Mouse (Mus musculus): Measurements from ENCODE around the gene Cxcl9.
"Not testable (repeated sequence)": the region's sequence is repeated elsewhere in the genome, so short reads cannot be mapped to it uniquely, and the experiment has no call there.

The Cxcl9 gene

DNA sequence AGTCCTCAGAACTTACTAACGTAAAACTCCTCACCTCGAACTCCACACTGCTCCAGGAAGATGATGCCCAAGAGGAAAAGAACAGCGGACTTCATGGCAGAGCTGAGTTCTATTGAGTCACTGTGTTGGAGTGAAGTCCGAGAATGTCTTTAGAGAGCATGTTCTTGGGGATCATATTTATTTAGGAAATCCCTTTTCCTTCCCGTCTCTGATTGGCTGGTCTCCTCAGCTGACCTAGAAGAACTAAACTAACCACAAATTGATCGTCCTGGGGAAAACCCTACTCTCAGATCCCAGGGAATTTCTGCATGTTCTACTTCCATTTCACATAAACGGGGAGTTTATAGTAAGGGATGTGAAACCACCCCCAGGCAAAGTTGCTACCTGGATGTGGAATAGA lies at the start of gene Cxcl9:
Cxcl9 (minus strand) TSS at position 151 of the 400 bp plus-strand sequence.
- no peak for DNase-seq (ENCODE audit: low spot score)

DNA sequence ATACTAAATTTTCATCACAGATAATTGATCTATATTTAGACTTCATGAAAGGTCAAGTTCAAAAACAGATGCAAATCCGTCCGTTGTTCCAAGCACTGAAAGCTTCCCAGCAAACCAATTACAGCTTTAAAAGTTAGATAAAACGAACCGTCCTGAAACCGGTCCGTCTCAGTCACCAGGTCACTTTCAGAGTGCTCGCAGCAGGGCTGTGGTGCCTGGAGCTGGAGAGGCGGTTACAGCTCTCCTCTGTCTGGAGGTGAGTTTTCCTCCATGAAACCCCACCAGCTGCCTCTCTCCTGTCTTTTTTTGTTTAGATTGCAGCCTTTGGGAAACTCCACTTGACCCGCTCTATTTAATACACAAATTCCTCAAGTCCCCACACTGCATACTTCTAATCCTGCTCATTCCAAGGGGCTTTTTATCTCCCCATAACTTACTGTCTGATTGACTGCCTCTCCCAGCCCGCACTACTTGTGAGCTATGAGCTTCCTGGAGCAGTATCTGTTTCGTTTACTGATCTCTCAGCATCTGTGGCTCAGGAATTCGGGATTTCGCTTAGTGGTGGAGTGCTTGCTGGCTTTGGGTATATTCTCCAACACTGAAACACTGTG lies 49.0 kb upstream of the Cxcl9 start:
- DNase-seq (ENCODE audit: low spot score), result no peak

DNA sequence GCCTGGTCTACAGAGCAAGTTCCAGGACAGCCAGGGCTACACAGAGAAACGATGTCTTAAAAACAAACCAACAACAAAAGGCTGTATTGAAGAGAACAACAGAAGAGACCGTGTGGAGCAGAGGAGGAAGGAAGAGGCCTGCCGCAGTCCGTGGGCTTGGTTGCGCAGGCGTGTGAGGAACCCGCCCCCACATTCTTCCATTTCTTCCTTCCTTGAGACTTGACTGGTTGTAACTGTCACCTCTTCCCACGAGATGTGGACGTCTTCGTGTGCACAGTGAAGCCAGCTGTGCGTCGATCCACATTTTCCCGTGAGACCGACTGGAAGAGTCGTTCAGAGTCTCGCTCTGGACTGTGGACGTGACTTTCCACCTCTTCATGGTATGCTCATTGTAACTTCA lies 47.5 kb upstream of the Cxcl9 start:
- no peak for DNase-seq (ENCODE audit: low spot score)

DNA sequence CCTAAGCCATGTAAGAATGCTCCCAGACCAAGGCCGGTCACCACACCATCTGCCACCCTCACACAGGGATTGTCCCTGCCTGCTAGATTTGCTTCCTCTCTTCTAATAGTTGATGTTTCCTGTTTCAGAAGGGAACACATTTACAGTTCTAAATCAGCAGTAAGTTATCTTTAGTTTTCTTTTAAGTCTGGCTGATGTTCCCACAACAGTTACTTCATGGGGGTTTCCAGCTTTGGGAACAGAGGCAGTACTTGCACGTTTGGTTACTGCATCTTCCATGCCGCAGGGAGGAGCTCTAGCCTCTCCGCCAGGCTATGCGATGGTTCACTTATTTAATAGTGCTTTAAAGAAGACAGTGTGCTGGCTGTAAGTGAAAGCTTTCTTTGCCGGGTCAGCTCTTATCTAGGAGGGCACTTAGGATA lies 46.9 kb upstream of the Cxcl9 start:
- no peak for DNase-seq (ENCODE audit: low spot score)

- no peak for DNase-seq (ENCODE audit: low spot score)
These were observed 44.7 kb upstream of the Cxcl9 start for GRCm38 (mm10) chr5:92372605-92373004.

DNA sequence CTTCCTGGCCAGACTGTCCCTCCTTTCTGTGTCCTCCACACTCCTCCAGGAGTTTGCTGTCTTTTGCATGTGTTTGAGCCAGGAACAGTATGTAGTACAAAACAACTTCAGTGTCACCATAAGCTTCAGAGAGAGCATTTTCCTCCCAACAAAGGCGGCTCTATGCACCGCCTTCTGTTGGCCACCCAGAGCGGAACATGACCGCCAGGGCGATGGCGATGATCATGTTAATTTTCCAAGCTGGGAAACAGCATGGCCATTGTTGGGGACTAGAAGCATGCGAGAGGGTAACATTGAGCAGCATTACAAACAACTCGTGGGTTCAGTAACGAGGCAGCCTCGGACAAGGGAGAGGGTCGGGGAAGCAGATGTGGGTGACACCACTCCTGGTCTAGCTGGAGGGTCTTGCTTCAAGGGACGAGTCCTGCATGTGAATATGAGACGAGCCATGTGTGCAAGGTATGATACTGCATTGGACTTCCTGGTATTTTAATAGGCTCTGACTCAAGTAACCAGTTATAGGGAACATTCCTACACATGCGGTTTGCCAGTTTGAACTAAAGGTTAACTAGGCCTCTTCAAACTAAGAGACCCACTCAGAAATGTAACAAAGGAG lies 43.6 kb upstream of the Cxcl9 start:
- no peak for DNase-seq (ENCODE audit: low spot score)

DNA sequence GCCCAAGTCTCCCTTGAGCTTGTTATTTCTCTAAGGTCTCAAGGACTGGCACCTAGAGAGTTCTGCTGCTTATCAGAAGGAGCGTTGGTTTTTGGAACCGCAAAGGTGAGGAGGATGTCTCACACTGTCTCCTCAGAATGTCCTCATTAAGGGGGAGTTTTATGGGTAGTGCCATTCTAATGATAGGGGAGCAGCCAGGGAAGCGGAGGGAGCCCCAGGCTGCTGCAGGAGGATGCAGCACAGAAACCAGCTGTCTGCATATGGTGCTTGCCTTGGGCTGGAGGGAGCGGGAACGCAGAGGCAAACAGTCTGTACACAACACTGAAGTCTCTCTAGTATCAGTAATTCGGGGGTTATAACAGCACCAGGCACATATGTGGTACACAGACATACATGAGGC lies 43.0 kb upstream of the Cxcl9 start:
- no peak for DNase-seq (ENCODE audit: low spot score)

DNA sequence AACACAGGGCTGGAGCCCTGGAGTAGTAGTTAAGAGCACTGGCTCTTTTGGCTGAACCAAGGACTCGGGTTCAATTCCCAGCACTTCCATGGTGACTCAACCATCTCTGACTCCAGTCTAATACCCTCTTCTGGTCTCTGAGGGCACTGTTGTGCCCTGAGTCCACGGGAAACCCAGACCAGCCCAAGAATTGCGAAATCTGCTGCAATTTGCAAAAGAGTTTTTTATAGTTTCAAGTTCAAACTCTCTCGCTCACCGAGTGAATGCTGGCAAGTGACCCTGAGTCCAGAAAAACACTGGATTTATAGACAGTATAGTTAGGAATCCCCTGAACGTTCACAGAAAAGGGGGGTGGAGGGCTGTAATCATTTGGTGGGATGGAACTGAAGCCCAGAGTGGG lies 42.5 kb upstream of the Cxcl9 start:
- DNase-seq (ENCODE audit: low spot score), result no peak

DNA sequence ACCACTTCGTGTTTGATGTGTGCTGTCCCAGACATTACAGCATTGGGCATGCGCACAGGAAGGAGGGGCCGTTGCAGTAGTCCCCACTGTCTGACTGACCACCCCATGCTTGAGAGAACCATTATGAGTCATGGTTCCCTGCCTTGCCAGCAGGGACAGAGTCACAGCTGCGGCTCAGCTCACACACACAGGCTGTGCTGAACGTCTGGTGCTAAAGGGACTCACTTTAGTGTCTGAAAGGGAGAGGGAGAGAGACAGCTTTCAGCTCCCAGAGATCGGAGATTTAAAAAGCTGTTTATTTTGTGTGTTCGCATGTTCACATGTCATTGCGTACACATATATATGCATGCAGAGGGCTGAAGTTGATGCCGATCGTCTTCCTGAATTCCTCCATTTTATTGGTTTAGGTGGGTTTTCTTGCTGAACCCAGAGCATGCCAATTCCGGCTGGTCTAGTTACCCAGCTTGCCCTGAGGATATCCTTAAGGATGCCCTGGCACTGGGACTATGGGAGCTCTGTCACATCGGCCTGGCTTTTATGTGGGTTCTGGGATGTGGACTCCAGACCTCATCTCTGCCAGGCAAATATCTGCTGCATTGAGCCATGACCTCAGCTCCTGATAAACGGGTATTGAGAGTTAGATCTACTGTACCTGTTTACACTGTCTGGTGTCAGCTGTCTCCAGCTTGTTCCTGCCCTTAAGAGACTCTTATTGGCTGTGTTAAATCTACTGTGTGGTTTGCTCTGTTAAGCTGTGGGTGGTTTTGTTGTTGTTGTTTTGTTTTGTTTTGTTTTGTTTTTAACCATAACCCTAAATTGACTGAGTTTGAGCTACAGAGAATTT lies 41.5 kb upstream of the Cxcl9 start:
- DNase-seq (ENCODE audit: low spot score), result no peak

DNA sequence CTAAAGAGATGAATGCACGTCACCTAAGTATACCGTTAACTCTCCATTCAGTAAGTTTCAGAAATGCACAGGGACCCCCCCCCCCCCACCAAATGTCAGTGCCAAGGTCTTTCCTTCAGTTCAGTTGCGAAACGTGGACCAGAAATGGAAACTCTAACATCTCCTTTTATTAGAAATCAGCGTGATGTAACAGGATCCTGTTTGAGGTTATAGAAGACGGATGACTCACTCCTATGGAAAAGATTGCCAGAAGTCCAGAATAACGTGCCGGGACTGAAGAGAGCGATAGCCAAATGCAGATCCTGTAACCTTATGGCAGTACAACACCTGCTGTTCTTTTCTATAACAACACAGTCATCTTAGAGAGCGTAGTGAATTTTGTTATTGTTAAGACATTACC lies 40.5 kb upstream of the Cxcl9 start:
- DNase-seq (ENCODE audit: low spot score), result no peak

DNA sequence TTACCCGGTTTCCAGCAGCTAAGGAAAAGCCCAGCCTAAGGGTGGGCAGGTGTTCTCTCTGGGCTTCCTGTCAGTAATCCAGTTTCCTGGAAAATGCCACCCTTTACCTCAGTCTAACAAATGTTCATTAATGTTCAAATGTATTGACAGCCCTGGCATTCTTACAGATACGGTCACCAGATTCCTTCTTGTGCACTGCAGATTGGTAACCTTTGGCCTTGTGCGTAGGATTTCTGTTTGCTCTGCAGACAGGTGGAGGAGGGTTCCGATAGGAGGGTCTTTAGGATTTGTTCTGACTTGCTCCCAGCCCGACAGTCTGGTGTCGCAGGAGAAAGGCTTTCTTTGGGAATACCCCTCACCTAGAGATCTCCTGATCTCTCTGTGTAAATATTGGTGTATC lies 38.7 kb upstream of the Cxcl9 start:
- no peak for DNase-seq (ENCODE audit: low spot score)

DNA sequence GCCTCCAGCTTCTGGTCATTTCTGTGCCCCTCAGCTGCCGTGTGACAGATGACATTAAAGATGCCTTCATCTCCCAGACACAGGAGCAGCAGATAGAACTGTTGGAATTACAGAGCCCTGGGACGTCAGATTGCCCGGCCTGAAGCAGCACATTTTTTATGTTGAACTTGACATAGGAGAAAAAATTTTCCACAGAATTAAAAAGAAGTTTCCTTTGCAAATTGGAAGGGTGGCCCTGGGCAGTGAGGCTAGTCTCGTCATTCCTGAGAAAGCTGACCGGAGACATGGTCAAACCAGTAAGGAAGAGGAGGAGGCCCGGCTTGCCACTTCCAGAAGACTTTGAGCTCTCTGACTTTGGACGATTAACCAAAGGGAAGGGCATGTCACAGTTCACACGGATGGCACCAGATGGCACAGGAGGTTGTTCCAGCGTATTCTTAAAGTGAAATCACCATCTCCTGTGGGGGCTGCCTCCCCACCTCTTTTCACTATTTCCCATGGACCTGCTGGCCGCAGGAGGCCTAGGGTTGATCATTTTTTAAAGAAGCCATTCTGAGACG lies 37.3 kb upstream of the Cxcl9 start:
- no peak for DNase-seq (ENCODE audit: low spot score)

- no peak for DNase-seq (ENCODE audit: low spot score)
These were observed 36.1 kb upstream of the Cxcl9 start for GRCm38 (mm10) chr5:92364011-92364410.

DNA sequence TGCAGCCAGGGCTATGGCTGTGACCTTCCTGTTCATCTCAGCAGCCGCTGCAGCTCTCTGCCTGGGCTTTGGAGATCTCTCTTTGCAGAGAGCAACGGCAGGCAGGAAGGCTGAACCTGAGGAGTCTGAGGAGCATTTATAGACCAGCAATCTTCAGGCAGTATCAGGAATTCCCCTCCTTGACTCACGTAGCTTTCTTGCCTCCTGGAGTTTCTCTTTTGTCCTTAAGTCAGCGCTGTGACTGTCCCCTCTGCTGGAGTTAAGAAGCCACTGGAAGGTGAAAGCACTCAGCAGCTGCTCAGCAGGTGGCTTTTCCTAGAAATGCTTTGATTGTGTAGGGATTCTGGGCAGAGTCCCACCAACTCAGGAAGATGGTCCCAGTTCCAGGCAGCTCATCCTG lies 35.3 kb upstream of the Cxcl9 start:
- no peak for DNase-seq (ENCODE audit: low spot score)

DNA sequence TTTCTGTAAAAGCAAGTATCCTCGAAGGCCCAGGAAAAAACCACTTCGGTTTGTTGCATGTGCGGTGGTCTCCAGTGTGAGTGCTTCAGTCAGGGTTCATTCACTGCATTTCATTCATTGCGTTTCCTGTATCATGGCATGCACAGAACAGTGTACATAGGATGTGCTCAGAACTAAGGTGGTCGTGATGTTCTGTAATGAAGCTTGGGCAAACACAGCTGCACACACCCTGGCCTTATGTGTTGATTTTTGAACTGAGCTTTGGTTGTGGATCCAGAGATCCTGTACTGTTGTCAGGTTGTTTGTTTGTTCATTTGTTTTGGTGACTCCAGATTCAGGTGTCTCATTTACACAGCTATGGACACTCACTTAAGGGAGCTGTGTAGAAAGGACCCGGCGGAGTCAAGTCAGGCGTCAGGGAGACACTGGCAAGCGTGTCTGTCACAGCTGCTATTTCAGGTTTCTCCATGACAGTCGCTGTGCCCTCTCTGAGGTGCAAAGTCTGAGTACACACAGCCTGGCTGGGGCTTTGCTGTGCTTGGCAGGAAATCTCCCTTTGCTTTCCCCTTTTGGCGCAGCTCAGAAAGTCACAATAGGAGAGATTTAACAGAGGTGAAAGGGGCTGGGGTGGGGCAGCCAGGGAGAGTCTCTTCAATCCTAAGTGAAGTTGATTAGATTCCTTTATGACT lies 31.0 kb upstream of the Cxcl9 start:
- DNase-seq (ENCODE audit: low spot score), result no peak

DNA sequence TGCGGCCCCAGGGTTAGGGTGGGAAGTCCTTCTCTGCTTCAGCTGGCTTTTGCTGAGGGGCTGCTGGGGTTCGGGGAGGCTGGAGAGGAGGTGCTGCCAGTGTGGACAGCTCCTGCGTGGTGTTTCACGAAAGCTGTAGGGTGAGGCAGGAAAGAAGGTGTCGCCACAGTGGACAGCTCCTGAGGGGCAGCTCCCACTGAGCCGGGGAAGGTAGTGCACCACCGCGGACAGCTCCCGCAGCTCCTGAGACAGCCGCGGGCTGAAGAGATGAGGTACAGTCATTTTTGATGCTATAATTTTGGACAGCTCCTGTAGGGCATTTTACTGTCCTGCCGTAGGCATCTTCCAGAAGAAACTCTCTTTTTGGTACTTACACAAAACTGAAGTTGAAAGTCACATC lies 30.2 kb upstream of the Cxcl9 start:
- no peak for DNase-seq (ENCODE audit: low spot score)

- DNase-seq (ENCODE audit: low spot score), result no peak
These were observed 25.6 kb upstream of the Cxcl9 start for GRCm38 (mm10) chr5:92353517-92353916.

DNA sequence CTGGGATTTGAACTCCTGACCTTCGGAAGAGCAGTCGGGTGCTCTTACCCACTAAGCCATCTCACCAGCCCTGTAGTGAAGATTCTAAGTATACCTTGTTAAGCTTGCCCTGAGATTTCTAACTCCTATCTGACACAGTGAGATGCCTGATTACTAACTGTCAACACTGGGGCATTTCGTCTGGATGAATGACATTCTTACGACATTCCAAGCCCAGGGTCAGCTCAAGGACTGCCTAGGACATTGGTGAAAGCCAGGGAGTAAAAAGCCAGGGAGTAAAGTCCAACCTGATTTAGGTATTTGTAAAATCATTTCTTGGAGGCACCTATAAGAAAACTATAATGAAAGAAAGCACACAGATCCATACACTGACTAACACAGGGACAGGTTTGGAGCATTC lies 24.8 kb upstream of the Cxcl9 start:
- DNase-seq (ENCODE audit: low spot score), result not testable (repeated sequence)

- DNase-seq (ENCODE audit: low spot score), result no peak
These were observed 21.9 kb upstream of the Cxcl9 start for GRCm38 (mm10) chr5:92349731-92350130.

DNA sequence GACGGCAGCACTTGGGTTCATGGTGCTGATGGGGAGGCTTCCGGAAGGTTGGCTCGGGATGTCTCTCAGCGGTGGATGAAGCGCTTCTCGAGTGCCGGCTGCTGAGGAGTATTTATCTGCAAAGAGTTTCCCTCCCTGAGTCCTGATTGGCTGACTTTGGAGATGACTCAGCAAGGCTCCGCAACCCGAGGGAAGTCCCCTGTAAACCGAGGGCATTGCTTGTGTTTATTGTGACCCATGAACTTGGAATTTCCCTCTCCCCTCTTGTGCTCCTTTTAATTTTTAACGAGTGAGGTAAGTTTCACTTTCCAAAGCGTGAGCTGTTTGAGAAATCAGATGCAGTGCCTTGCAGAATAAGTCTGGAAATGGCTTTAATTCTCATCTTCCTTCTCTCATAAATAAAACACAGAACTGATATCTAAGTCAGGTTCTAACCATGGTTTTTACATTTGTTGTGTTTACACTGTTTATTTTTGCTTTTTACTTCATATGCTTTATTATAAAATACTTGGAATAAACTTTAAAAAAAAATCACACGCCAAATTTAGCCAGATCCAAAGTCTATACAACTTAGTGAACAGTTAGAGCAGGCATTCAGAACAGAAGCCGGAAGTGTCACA lies 21.0 kb upstream of the Cxcl9 start, which contains the start of gene Cxcl10:
Cxcl10 (minus strand) TSS at position 96 of the 620 bp plus-strand sequence.
- peak; percentile 72 for DNase-seq (ENCODE audit: low spot score)

DNA sequence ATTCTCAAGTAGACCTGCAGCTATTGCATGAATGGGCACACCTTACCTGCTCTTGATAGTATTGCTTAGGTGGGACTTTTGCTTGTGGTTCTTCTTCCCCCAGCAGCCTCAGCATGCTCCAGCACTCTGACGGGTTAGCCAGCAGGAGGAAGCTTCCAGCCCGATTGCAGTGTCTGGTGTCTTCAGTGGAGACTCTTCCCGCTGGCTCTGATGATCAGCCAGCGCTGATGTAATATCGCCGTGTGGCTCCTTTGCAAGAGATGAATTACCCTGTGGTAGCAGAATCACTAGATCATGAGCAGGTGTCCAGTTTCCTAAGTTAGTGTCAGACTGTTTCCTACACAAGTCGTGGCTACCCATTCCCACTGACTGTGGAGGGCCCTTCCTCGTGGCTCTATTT lies 17.1 kb upstream of the Cxcl9 start:
- DNase-seq (ENCODE audit: low spot score), result no peak

DNA sequence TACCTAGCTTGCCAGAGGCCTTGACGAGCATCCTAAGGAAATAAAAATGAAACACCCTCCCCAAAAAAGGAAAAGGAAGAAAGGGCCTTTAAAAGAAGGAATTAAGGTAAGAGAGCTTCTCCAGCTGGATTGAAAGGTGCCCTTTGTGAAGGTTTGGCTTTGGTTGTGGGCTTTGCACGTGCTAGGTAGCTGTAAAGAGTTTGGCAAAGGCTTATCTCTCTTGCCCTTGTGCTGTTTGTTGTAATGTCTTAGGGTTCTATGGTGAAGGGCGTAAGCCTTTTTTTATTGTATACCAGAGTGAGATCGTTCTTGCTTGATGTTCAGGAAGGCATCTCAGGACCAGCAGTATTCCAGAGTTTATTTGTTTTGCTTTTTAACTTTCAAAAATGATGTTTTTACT lies 12.7 kb upstream of the Cxcl9 start:
- no peak for DNase-seq (ENCODE audit: low spot score)

Measured in embryo, embryonic 10.5 days (tissue).